Comparison of ENCODE assay signal across 27 mouse cellular contexts in genomic region chr17:21018410-21019080, GRCm38 (mm10). TPM values are rescaled to one million over a fixed set of nuclear protein-coding genes. Genes with fewer than 3 reads are reported as not detected.
DNase-seq lines count a peak whose midpoint lies in the region; ATAC-seq and TF ChIP-seq lines count a peak whose summit lies in the region.
"Had no signal": no experiment of that assay in that cellular context is flagged by ENCODE, and none has a peak within 500 bp of the region (broad histone marks: within the 10 kb centered on the region; RNA-seq: fewer than 3 reads in every experiment).

No protein-coding gene starts in this region.

- H3K9ac ChIP-seq in liver, embryonic 11.5 days (ENCODE audit: low read depth, low read length): no peak overlapping the region
- H3K9ac ChIP-seq in liver, embryonic 12.5 days: no peak overlapping the region
- no peak overlapping the region for H3K9ac ChIP-seq in liver, embryonic 16.5 days (ENCODE audit: low read depth, low read length)
- H3K9ac ChIP-seq: embryonic facial prominence, embryonic 15.5 days; forebrain, embryonic 15.5 days; hindbrain, embryonic 12.5 days had no signal

- H3K4me2 ChIP-seq in liver, embryonic 11.5 days: peak overlapping the region; percentile 41
- peak overlapping the region; percentile 42 for H3K4me2 ChIP-seq in liver, embryonic 12.5 days
- H3K4me2 ChIP-seq in liver, embryonic 16.5 days (ENCODE audit: low read depth, low read length): no peak overlapping the region
- H3K4me2 ChIP-seq: embryonic facial prominence, embryonic 15.5 days; forebrain, embryonic 15.5 days; hindbrain, embryonic 12.5 days had no signal

- H3K36me3 ChIP-seq in liver, embryonic 11.5 days (ENCODE audit: control insufficient read depth, insufficient read depth, low read length): peaks cover 26% of the 10 kb centered on the region
- peaks cover 69% of the 10 kb centered on the region for H3K36me3 ChIP-seq in liver, embryonic 12.5 days
- H3K36me3 ChIP-seq in liver, embryonic 16.5 days (ENCODE audit: control insufficient read depth, insufficient read depth): peaks cover 12% of the 10 kb centered on the region
- peaks cover 41% of the 10 kb centered on the region for H3K36me3 ChIP-seq in small intestine, adult 2 months (ENCODE audit: control insufficient read depth, insufficient read depth, low read length)
- peaks cover 97% of the 10 kb centered on the region for H3K36me3 ChIP-seq in limb, embryonic 10.5 days

- no peaks in the 10 kb centered on the region for H3K9me3 ChIP-seq in liver, embryonic 11.5 days (ENCODE audit: control insufficient read depth, low read length)
- no peaks in the 10 kb centered on the region for H3K9me3 ChIP-seq in liver, embryonic 12.5 days (replicated peaks)
- no peaks in the 10 kb centered on the region for H3K9me3 ChIP-seq in liver, embryonic 16.5 days (replicated peaks; ENCODE audit: control insufficient read depth, low read length)
- H3K9me3 ChIP-seq in limb, embryonic 10.5 days (replicated peaks): no peaks in the 10 kb centered on the region
- H3K9me3 ChIP-seq: embryonic facial prominence, embryonic 15.5 days; forebrain, embryonic 15.5 days; heart, embryonic 10.5 days; hindbrain, embryonic 12.5 days had no signal

- no peak for TF ChIP-seq CTCF in small intestine, adult 2 months (IDR thresholded peaks at IDR 0.05; ENCODE audit: extremely low read depth, insufficient read length, insufficient replicate concordance, low read depth, low read length)

- no peak for DNase-seq in liver, embryonic 11.5 days (ENCODE audit: low spot score)
- DNase-seq in liver: no peak
- DNase-seq in adrenal gland, postnatal 14 days: no peak
- DNase-seq in spleen, postnatal 14 days (ENCODE audit: low spot score in 2 of 2): no peak
- no peak for DNase-seq in limb, embryonic 10.5 days (ENCODE audit: low spot score)
- DNase-seq: adrenal gland, postnatal 10 days; cerebellum, adult 2 months; cerebellum, postnatal 10 days; embryo, embryonic 11 days; gastrocnemius, postnatal 10 days; heart, adult 18-20 months; heart, postnatal 10 days; heart, postnatal 4 days had no signal

- peak overlapping the region; percentile 35 for H3K27ac ChIP-seq in liver, embryonic 11.5 days (ENCODE audit: low read depth, low read length)
- H3K27ac ChIP-seq in liver, embryonic 12.5 days: peak overlapping the region; percentile 71
- peak overlapping the region; percentile 56; the same call in 1 of the 2 replicates for H3K27ac ChIP-seq in liver, embryonic 16.5 days (ENCODE audit: low read length)
- H3K27ac ChIP-seq in small intestine, adult 2 months (ENCODE audit: insufficient read depth, low read depth, low read length): 0 out of 2 replicates have a peak overlapping the region, but pooled peaks have one; percentile 41
- no peak overlapping the region for H3K27ac ChIP-seq in limb, embryonic 10.5 days
- H3K27ac ChIP-seq: embryonic facial prominence, embryonic 15.5 days; forebrain, embryonic 15.5 days; heart, embryonic 10.5 days; hindbrain, embryonic 12.5 days had no signal

- no peak for TF ChIP-seq POLR2A in small intestine, adult 2 months (IDR thresholded peaks at IDR 0.05; ENCODE audit: low read depth, low read length)

- H3K27me3 ChIP-seq in liver, embryonic 11.5 days (replicated peaks; ENCODE audit: control insufficient read depth, insufficient read depth, low read length): no peaks in the 10 kb centered on the region
- no peaks in the 10 kb centered on the region for H3K27me3 ChIP-seq in liver, embryonic 12.5 days (replicated peaks)
- no peaks in the 10 kb centered on the region for H3K27me3 ChIP-seq in liver, embryonic 16.5 days (ENCODE audit: control insufficient read depth, insufficient read depth, low read depth, low read length)
- H3K27me3 ChIP-seq in small intestine, adult 2 months (ENCODE audit: control insufficient read depth, insufficient read depth, low read length): no peaks in the 10 kb centered on the region
- H3K27me3 ChIP-seq in limb, embryonic 10.5 days (ENCODE audit: low read depth, poor library complexity, severe bottlenecking): no peaks in the 10 kb centered on the region
- H3K27me3 ChIP-seq: CH12.LX; embryonic facial prominence, embryonic 15.5 days; forebrain, embryonic 15.5 days; hindbrain, embryonic 12.5 days had no signal

- peak; percentile 87 for ATAC-seq in liver, embryonic 11.5 days (replicated peaks; ENCODE audit: low FRiP score)
- peak; percentile 84 for ATAC-seq in liver, embryonic 12.5 days
- peak; percentile 81 for ATAC-seq in liver, embryonic 16.5 days (ENCODE audit: low read depth)
- ATAC-seq: forebrain, embryonic 15.5 days; hindbrain, embryonic 16.5 days had no signal

- H3K4me3 ChIP-seq in liver, embryonic 11.5 days (ENCODE audit: low read depth, low read length): no peak overlapping the region
- H3K4me3 ChIP-seq in liver, embryonic 12.5 days: no peak overlapping the region
- no peak overlapping the region for H3K4me3 ChIP-seq in liver, embryonic 16.5 days (ENCODE audit: low read depth, low read length)
- no peak overlapping the region for H3K4me3 ChIP-seq in small intestine, adult 2 months (ENCODE audit: low read depth, low read length)
- H3K4me3 ChIP-seq in limb, embryonic 10.5 days: no peak overlapping the region
- H3K4me3 ChIP-seq: embryonic facial prominence, embryonic 15.5 days; erythroblast, embryonic 14.5 days; forebrain, embryonic 15.5 days; heart, embryonic 10.5 days; hindbrain, embryonic 12.5 days had no signal

- 70% methylated on average over 1 of the region's 1 CpGs for WGBS in liver, embryonic 11.5 days
- 27% methylated on average over 1 of the region's 1 CpGs for WGBS in liver, embryonic 12.5 days (ENCODE audit: insufficient replicate concordance)
- 30% methylated on average over 1 of the region's 1 CpGs for WGBS in liver, embryonic 16.5 days (ENCODE audit: insufficient replicate concordance)
- WGBS in small intestine, adult 2 months: 47% methylated on average over 1 of the region's 1 CpGs
- WGBS in limb, embryonic 10.5 days: 86% methylated on average over 1 of the region's 1 CpGs

- peaks cover 12% of the 10 kb centered on the region for H3K4me1 ChIP-seq in liver, embryonic 11.5 days (replicated peaks; ENCODE audit: control insufficient read depth, insufficient read depth, low read length)
- H3K4me1 ChIP-seq in liver, embryonic 12.5 days: peaks cover 43% of the 10 kb centered on the region
- H3K4me1 ChIP-seq in liver, embryonic 16.5 days (ENCODE audit: control insufficient read depth, low read depth, low read length): peaks cover 3% of the 10 kb centered on the region; the same call in 1 of the 2 replicates
- peaks cover 5% of the 10 kb centered on the region; the same call in 1 of the 2 replicates for H3K4me1 ChIP-seq in small intestine, adult 2 months (ENCODE audit: control insufficient read depth, insufficient read depth, insufficient read length, low read length)
- H3K4me1 ChIP-seq in limb, embryonic 10.5 days: no peaks in the 10 kb centered on the region
- H3K4me1 ChIP-seq: embryonic facial prominence, embryonic 15.5 days; forebrain, embryonic 15.5 days; heart, embryonic 10.5 days; hindbrain, embryonic 12.5 days had no signal

RNA-seq across cellular contexts. Expression of gene Zfp160, which starts 9.8 kb away (rescaled TPM):
- 9.7 and 12.3 TPM in 2 replicates for polyA plus RNA-seq in liver, embryonic 11.5 days (2014; fragmentation: Nextera tagmentation; extraction: Ambion mirVana)
- 6.4 and 6.9 TPM in 2 replicates for polyA plus RNA-seq in liver, embryonic 12.5 days (2016; fragmentation: Nextera tagmentation; extraction: Ambion mirVana)
- polyA plus RNA-seq in liver, embryonic 16.5 days (2015; fragmentation: Nextera tagmentation; extraction: Ambion mirVana): 3.4 and 3.8 TPM in 2 replicates
- 0.33 and 0.89 TPM in 2 replicates for polyA plus RNA-seq in small intestine, adult 2 months (2012; rRNA removed)
- total RNA-seq in adrenal gland, postnatal 14 days (2021): 18.5 and 23.8 TPM in 2 replicates
- 15.1 and 19.1 TPM in 2 replicates for polyA plus RNA-seq in limb, embryonic 10.5 days (2016; fragmentation: Nextera tagmentation; extraction: Ambion mirVana)

RNA-seq across cellular contexts. Expression of gene Vmn1r233, which starts 22.3 kb away (rescaled TPM):
- not detected in 2 replicates for polyA plus RNA-seq in liver, embryonic 11.5 days (2014; fragmentation: Nextera tagmentation; extraction: Ambion mirVana)
- polyA plus RNA-seq in liver, embryonic 12.5 days (2016; fragmentation: Nextera tagmentation; extraction: Ambion mirVana): not detected in 2 replicates
- not detected in 2 replicates for polyA plus RNA-seq in liver, embryonic 16.5 days (2015; fragmentation: Nextera tagmentation; extraction: Ambion mirVana)
- not detected in 2 replicates for polyA plus RNA-seq in small intestine, adult 2 months (2012; rRNA removed)
- not detected in 2 replicates for total RNA-seq in adrenal gland, postnatal 14 days (2021)
- polyA plus RNA-seq in limb, embryonic 10.5 days (2016; fragmentation: Nextera tagmentation; extraction: Ambion mirVana): not detected in 2 replicates
- total RNA-seq: adrenal gland, postnatal 10 days; CH12.LX; gastrocnemius, postnatal 10 days; gastrocnemius, postnatal 4 days; heart, adult 18-20 months; heart, postnatal 10 days; heart, postnatal 4 days had no signal
- polyA plus RNA-seq: cerebellum, adult 2 months; embryonic facial prominence, embryonic 11.5 days; embryonic facial prominence, embryonic 15.5 days; erythroblast, embryonic 14.5 days; forebrain, embryonic 11.5 days; forebrain, embryonic 15.5 days; heart, embryonic 10.5 days; heart, embryonic 14.5 days; hindbrain, embryonic 12.5 days; hindbrain, embryonic 16.5 days had no signal
